Mouse (Mus musculus): Measurements from ENCODE around the gene Tom1l1. TPM values are rescaled to one million over a fixed set of nuclear protein-coding genes. Genes with fewer than 3 reads are reported as not detected.

Gene Tom1l1
- polyA plus RNA-seq, 1 experiment from 2014 or later: 36.5 TPM

DNA sequence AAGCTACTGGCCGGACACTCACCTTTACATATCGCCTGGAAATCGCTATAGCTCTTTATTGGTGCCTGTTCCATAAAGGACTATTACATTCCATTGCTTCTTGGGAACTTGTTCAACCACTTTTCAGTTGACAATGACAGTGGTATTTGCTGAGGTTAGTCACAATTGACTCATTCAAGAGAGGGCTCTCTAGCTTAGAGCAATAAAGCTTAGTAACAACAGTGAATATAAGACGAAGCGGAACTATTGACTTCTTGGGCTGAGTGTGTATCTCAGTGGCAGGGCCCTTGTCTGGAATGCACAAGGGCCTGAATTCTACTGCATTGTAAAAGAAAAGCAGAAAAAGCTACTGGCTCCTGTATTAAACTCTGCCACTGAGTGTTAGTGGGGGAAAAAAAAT, 9.6 kb downstream of the Tom1l1 start:
- no peak overlapping the region for H3K4me3 ChIP-seq (ENCODE audit: low read depth, low read length)

DNA sequence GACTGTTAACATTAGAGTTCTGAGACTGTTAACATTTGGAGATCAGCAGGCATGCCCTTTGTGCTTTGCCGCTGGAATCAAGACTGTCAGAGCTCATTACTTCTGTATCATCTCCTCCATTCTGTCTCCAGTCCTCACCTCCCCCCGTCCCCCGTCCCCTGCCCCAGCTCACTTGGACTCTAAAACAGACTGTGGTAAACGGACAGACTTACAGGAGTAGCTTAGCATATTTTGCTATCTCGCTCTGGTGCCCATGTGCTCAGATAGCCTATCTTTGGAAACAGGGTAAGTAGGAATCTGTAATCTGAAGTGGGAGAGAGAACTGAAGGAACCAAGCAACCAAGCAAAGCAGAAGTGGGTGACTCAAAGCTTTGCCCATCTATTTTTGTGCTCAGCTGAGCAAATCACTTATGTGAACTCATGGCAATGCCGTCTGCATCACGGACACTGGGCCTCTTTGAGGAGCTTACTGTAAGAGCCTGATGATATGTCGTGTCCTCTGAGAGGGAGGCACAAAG, 10.3 kb downstream of the Tom1l1 start:
- H3K27me3 ChIP-seq (ENCODE audit: control insufficient read depth, insufficient read depth, low read length): no peaks in the 10 kb centered on the region
- 84% methylated on average over 8 of the region's 8 CpGs for WGBS
- H3K9ac ChIP-seq (ENCODE audit: low read length): no peak overlapping the region
- ATAC-seq (ENCODE audit: low FRiP score, low TSS enrichment) (no peak), DNase-seq (ENCODE audit: low spot score) (no peak)
- TF ChIP-seq CTCF (IDR thresholded peaks at IDR 0.05; ENCODE audit: low read depth): no peak
- TF ChIP-seq EP300 (optimal IDR thresholded peaks at IDR 0.05): no peak
- H3K4me3 ChIP-seq (ENCODE audit: low read depth, low read length): no peak overlapping the region
- no peaks in the 10 kb centered on the region for H3K4me1 ChIP-seq (replicated peaks; ENCODE audit: control insufficient read depth, insufficient read depth)
- H3K27ac ChIP-seq (replicated peaks): no peak overlapping the region
- H3K36me3 ChIP-seq (ENCODE audit: control insufficient read depth, insufficient read depth, low read length): no peaks in the 10 kb centered on the region; the same call in 1 of the 2 replicates
- H3K4me2 ChIP-seq (replicated peaks; ENCODE audit: low read depth): no peak overlapping the region
- no peaks in the 10 kb centered on the region for H3K9me3 ChIP-seq (ENCODE audit: control insufficient read depth, low read length)

More for the DNA sequence above, 9.6 kb downstream of the Tom1l1 start:
- no peaks in the 10 kb centered on the region for H3K27me3 ChIP-seq (ENCODE audit: control insufficient read depth, insufficient read depth, low read length)
- no peaks in the 10 kb centered on the region for H3K9me3 ChIP-seq (ENCODE audit: control insufficient read depth, low read length)
- no peaks in the 10 kb centered on the region; the same call in 1 of the 2 replicates for H3K36me3 ChIP-seq (ENCODE audit: control insufficient read depth, insufficient read depth, low read length)
- no peak for DNase-seq (ENCODE audit: low spot score)
- H3K4me1 ChIP-seq (replicated peaks; ENCODE audit: control insufficient read depth, insufficient read depth): no peaks in the 10 kb centered on the region
- no peak overlapping the region for H3K9ac ChIP-seq (ENCODE audit: low read length)
- WGBS: 64% methylated on average over 5 of the region's 5 CpGs
- TF ChIP-seq EP300 (optimal IDR thresholded peaks at IDR 0.05): no peak
- no peak for TF ChIP-seq CTCF (IDR thresholded peaks at IDR 0.05; ENCODE audit: low read depth)
- no peak overlapping the region for H3K4me2 ChIP-seq (replicated peaks; ENCODE audit: low read depth)
- H3K27ac ChIP-seq (replicated peaks): no peak overlapping the region
- peak; percentile 84 for ATAC-seq (ENCODE audit: low FRiP score, low TSS enrichment)

DNA sequence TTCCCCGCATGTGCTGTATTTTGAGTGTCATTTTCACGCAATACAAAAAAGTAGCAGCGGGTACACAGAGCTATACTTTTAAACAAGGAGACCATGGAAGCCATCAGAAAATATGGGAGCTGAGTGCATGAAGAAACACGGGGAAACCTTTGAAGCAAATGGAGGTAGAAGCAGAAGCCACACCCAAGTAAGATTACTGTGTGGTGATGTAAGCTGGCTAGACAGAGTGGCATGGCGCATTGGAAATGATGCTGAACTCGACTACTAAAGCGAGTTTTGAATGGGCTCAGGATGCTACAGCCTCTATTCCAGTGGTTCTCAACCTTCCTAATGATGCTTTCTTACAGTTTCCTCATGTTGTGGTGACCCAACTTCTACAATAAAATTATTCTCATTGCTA, 11.1 kb downstream of the Tom1l1 start:
- H3K9ac ChIP-seq (ENCODE audit: low read length): no peak overlapping the region
- H3K36me3 ChIP-seq (ENCODE audit: control insufficient read depth, insufficient read depth, low read length): no peaks in the 10 kb centered on the region
- no peak overlapping the region for H3K4me3 ChIP-seq (ENCODE audit: low read depth, low read length)
- no peaks in the 10 kb centered on the region for H3K27me3 ChIP-seq (ENCODE audit: control insufficient read depth, insufficient read depth, low read length)
- no peaks in the 10 kb centered on the region for H3K9me3 ChIP-seq (ENCODE audit: control insufficient read depth, low read length)
- no peak for DNase-seq (ENCODE audit: low spot score)
- no peak for TF ChIP-seq CTCF (IDR thresholded peaks at IDR 0.05; ENCODE audit: low read depth)
- TF ChIP-seq EP300 (optimal IDR thresholded peaks at IDR 0.05): no peak
- no peak overlapping the region for H3K27ac ChIP-seq (replicated peaks)
- no peak overlapping the region for H3K4me2 ChIP-seq (replicated peaks; ENCODE audit: low read depth)
- no peaks in the 10 kb centered on the region for H3K4me1 ChIP-seq (replicated peaks; ENCODE audit: control insufficient read depth, insufficient read depth)
- WGBS: 92% methylated on average over 7 of the region's 7 CpGs
- no peak for ATAC-seq (ENCODE audit: low FRiP score, low TSS enrichment)

DNA sequence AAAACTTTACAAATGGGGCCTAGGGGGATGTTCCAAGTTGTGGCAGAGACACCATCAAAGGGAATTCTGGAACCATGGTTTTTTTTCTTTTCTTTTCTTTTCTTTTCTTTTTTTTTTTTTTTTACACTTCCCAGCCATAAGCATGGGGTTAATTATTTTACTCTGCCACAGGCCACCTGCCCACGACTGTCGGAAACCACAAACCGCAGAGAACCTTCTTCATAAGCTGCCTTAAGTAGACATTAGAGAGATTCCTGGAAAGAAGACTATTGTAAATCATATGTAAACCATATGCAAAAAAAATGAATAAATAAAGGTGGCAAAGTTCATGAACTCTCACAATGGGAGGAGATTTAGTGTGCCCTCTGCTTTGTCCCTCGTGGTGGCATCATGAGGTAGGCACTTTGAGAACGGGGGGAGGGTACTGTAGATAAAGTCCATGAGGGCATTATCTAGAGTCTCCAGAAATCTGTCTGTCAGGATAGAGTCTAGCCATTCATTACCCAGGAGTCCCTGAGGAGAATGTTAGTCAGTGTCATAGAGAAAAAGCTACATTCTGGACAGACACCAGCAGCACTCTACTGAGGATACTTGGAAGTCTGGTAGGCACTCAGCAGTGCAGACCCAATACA, 12.6 kb downstream of the Tom1l1 start:
- H3K4me3 ChIP-seq (ENCODE audit: low read depth, low read length): no peak overlapping the region
- H3K9me3 ChIP-seq (ENCODE audit: control insufficient read depth, low read length): no peaks in the 10 kb centered on the region
- H3K9ac ChIP-seq (ENCODE audit: low read length): no peak overlapping the region
- no peaks in the 10 kb centered on the region for H3K36me3 ChIP-seq (ENCODE audit: control insufficient read depth, insufficient read depth, low read length)
- no peak overlapping the region for H3K27ac ChIP-seq (replicated peaks)
- no peak for TF ChIP-seq EP300 (optimal IDR thresholded peaks at IDR 0.05)
- no peak for TF ChIP-seq CTCF (IDR thresholded peaks at IDR 0.05; ENCODE audit: low read depth)
- ATAC-seq (ENCODE audit: low FRiP score, low TSS enrichment): no peak
- no peak overlapping the region for H3K4me2 ChIP-seq (replicated peaks; ENCODE audit: low read depth)
- H3K27me3 ChIP-seq (ENCODE audit: control insufficient read depth, insufficient read depth, low read length): no peaks in the 10 kb centered on the region
- WGBS: 68% methylated on average over 5 of the region's 5 CpGs
- no peak for DNase-seq (ENCODE audit: low spot score)
- H3K4me1 ChIP-seq (replicated peaks; ENCODE audit: control insufficient read depth, insufficient read depth): no peaks in the 10 kb centered on the region

GRCm38 (mm10) chr11:90667325-90667724, 20.8 kb downstream of the Tom1l1 start:
- no peaks in the 10 kb centered on the region for H3K9me3 ChIP-seq (ENCODE audit: control insufficient read depth, low read length)
- no peak for ATAC-seq (ENCODE audit: low FRiP score, low TSS enrichment)
- H3K27me3 ChIP-seq (ENCODE audit: control insufficient read depth, insufficient read depth, low read length): no peaks in the 10 kb centered on the region
- H3K4me1 ChIP-seq (replicated peaks; ENCODE audit: control insufficient read depth, insufficient read depth): peaks cover 11% of the 10 kb centered on the region; the same call in 1 of the 2 replicates
- no peak overlapping the region for H3K9ac ChIP-seq (ENCODE audit: low read length)
- no peaks in the 10 kb centered on the region for H3K36me3 ChIP-seq (ENCODE audit: control insufficient read depth, insufficient read depth, low read length)
- DNase-seq (ENCODE audit: low spot score): peak; percentile 22
- no peak overlapping the region for H3K27ac ChIP-seq (replicated peaks)
- H3K4me2 ChIP-seq (replicated peaks; ENCODE audit: low read depth): no peak overlapping the region
- WGBS: 73% methylated on average over 6 of the region's 6 CpGs
- no peak overlapping the region for H3K4me3 ChIP-seq (ENCODE audit: low read depth, low read length)
- TF ChIP-seq CTCF (IDR thresholded peaks at IDR 0.05; ENCODE audit: low read depth): no peak
- no peak for TF ChIP-seq EP300 (optimal IDR thresholded peaks at IDR 0.05)

DNA sequence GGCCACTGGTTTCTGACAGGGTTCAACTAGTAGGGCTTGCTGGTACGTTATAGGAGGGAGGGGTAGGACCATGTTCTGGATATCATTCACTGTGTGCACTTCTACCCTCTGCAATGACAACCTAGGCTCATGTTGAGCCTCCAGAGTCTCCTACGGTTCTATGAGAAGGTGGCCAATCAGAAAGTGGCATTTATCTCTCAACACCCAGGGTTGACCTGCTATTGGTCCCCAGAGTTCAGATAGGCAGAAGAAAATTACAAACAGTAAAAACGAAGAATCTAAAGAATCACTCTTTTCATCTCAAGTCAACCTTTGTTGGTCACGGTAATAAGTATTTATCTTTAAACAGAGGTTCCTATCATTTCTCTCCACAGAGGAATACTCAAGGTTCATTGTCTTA, 21.2 kb downstream of the Tom1l1 start:
- Histone ChIP-seq H3K9me3 (ENCODE audit: control insufficient read depth, low read length) (no peaks in the 10 kb centered on the region), H3K4me3 (ENCODE audit: low read depth, low read length) (no peak overlapping the region), H3K27me3 (ENCODE audit: control insufficient read depth, insufficient read depth, low read length) (no peaks in the 10 kb centered on the region), H3K36me3 (ENCODE audit: control insufficient read depth, insufficient read depth, low read length) (no peaks in the 10 kb centered on the region), H3K27ac (replicated peaks) (peak overlapping the region; percentile 76), H3K9ac (ENCODE audit: low read length) (no peak overlapping the region), H3K4me1 (replicated peaks; ENCODE audit: control insufficient read depth, insufficient read depth) (peaks cover 11% of the 10 kb centered on the region; the same call in 1 of the 2 replicates), H3K4me2 (replicated peaks; ENCODE audit: low read depth) (no peak overlapping the region)
- WGBS: 75% methylated on average over 4 of the region's 4 CpGs
- TF ChIP-seq CTCF (IDR thresholded peaks at IDR 0.05; ENCODE audit: low read depth) (no peak), EP300 (optimal IDR thresholded peaks at IDR 0.05) (no peak)
- ATAC-seq (ENCODE audit: low FRiP score, low TSS enrichment): no peak
- DNase-seq (ENCODE audit: low spot score): no peak
